Mouse (Mus musculus) kidney, adult 2 months (tissue): ENCODE data around the gene Mapk10.

Experiments
- CTCF ChIP-seq: fragments of 200-500 bp; conservative IDR thresholded peaks from 2 replicates; pipeline ENCODE4 v1.5.1; 2011; ENCODE audit warnings: low read depth, mild to moderate bottlenecking, control low read depth, low read length, moderate library complexity, mixed read lengths; ENCODE audit not compliant: insufficient read depth, insufficient read length
- POLR2A ChIP-seq: fragments of 200-500 bp; IDR thresholded peaks from one replicate; pipeline ENCODE4 v1.6.1; 2011; ENCODE audit warnings: low read depth, low read length, control low read depth

DNA sequence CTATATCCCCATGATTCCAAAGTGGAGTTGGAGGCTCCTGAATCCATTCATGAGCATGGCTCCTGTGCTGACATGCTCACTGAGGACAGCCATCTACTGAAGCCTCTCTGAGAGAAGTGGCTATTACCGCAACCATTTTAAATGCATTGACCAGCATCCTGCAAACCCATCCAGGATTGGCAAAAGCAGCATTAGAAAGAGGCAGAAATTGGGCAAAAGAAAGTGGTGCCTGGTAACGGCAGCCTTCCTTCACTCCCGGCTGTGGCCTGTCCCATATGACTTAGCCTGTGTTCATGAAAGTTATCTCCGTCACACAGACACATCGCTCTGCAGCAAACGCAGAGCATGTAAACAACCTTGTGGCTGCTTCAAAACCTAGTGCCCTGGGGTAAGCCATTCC lies 1.6 kb downstream of the Mapk10 start:
- TF ChIP-seq CTCF, result no peak
- no peak for TF ChIP-seq POLR2A
